Mouse (Mus musculus) Patski (cell line): ENCODE results near the gene Galnt11. TPM values are rescaled to one million over a fixed set of nuclear protein-coding genes. Genes with fewer than 3 reads are reported as not detected.

Experiments
- ATAC-seq: fragments of 100-300 bp; one replicate; pipeline ENCODE4 v1.8.0; 2021
- CTCF ChIA-PET: fragments of 350-600 bp; sonication (Branson Sonifier 250); formaldehyde crosslinking; loops from one replicate; lab custom pipeline; 2022; ENCODE audit warnings: inconsistent platforms; lab: Charles Lee
- POLR2A ChIA-PET: fragments of 350-600 bp; sonication (Branson Sonifier 250); formaldehyde crosslinking; loops from one replicate; lab custom pipeline; 2022; ENCODE audit warnings: antibody characterized with exemption, inconsistent platforms; lab: Charles Lee
- DNase-seq: peaks from one replicate; pipeline ENCODE4 v3.0.0-alpha.2; 2011; ENCODE audit warnings: low read depth, low spot score
- H3K27me3 ChIP-seq: fragments of 371-371 bp; one replicate; pipeline ENCODE4 v1.5.1; 2021
- CTCF ChIP-seq: fragments of 100-300 bp; IDR thresholded peaks from one replicate; pipeline ENCODE4 v1.5.1; 2021
- in situ Hi-C: fragments of 300-500 bp; cut with MboI; formaldehyde crosslinking; loops from 3 replicates; pipeline ENCODE4 v1.11.1; 2018; ENCODE audit warnings: low pct_unique_long_range_greater_than_20kb, mixed read lengths
- polyA plus RNA-seq: library from polyadenylated mRNA; unstranded; gene quantifications from one replicate; pipeline ENCODE4 v1.2.3, GENCODE M21; 2021

Galnt11 gene
- polyA plus RNA-seq, 1 experiment from 2014 or later: 42.7 TPM

- no peak for ATAC-seq
- H3K27me3 ChIP-seq: no peaks in the 10 kb centered on the region
- no peak for DNase-seq
- POLR2A ChIA-PET: no interaction called here
- no peak for TF ChIP-seq CTCF
- CTCF ChIA-PET: interaction anchor here (1.2 to 1.9 kb wide), 3 partner anchors 9 to 38 kb away, joined by 3 to 8 read pairs (median 4); no protein-coding TSS in a partner anchor
- in situ Hi-C loops: no loop called here
These were observed 75.1 kb downstream of the Galnt11 start for GRCm38 (mm10) chr5:25296830-25297229.

- DNase-seq (no peak), ATAC-seq (no peak)
- POLR2A ChIA-PET: interaction anchor here (0.8 kb wide), 1 partner anchor 360 kb away, joined by 3 read pairs; no protein-coding TSS in a partner anchor
- CTCF ChIA-PET: no interaction called here
- in situ Hi-C loops: no loop called here
- H3K27me3 ChIP-seq: no peaks in the 10 kb centered on the region
- no peak for TF ChIP-seq CTCF
These were observed 88.5 kb downstream of the Galnt11 start for GRCm38 (mm10) chr5:25310226-25310625.

- in situ Hi-C loops: no loop called here
These were observed 92.2 kb downstream of the Galnt11 start for GRCm38 (mm10) chr5:25313881-25314280.

More at GRCm38 (mm10) chr5:25313881-25314280, 92.2 kb downstream of the Galnt11 start:
- DNase-seq (no peak), ATAC-seq (no peak)
- no peak for TF ChIP-seq CTCF
- CTCF ChIA-PET: no interaction called here
- H3K27me3 ChIP-seq: no peaks in the 10 kb centered on the region
- POLR2A ChIA-PET: no interaction called here

Other genes with a start within 250 kb of the Galnt11 start
- gene Prkag2, start 121.3 kb upstream of the Galnt11 start, polyA plus RNA-seq: 37.7 TPM
- gene Galntl5, start 40.4 kb upstream of the Galnt11 start, polyA plus RNA-seq: not detected
- 0.58 TPM for gene E130116L18Rik, start 1.2 kb downstream of the Galnt11 start, polyA plus RNA-seq